Mouse (Mus musculus) WW6 (cell line): Measurements from ENCODE around the gene Ccdc6.

ENCODE experiments used
- DNase-seq: peaks from one replicate; pipeline ENCODE4 v3.0.0-alpha.2; 2013; ENCODE audit warnings: low read depth, low spot score

Ccdc6 gene

GRCm38 (mm10) chr10:70096366-70097188 lies at the start of gene Ccdc6:
Gene Ccdc6, plus strand, starts transcription at chr10:70097121.
- DNase-seq: no peak

DNA sequence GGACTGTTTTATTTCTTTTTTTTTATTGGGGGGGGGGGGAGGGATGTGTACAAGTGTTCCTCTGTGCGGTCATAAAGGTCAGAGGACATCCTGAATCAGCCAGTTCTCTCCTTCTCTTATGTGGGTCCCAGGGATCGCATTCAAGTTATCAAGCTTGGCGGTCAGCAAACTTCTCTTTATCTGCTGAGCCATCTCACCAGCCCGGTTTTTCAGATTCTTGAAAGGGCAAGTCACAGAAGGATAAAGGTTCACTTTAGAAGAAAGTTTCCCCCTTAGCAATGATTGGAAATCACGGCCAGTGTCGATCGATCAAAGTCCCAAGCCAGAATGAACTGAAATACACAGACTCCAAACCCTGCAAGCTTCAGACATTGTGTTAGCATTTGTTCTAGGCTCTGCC lies 47.1 kb upstream of the Ccdc6 start:
- DNase-seq: no peak

DNA sequence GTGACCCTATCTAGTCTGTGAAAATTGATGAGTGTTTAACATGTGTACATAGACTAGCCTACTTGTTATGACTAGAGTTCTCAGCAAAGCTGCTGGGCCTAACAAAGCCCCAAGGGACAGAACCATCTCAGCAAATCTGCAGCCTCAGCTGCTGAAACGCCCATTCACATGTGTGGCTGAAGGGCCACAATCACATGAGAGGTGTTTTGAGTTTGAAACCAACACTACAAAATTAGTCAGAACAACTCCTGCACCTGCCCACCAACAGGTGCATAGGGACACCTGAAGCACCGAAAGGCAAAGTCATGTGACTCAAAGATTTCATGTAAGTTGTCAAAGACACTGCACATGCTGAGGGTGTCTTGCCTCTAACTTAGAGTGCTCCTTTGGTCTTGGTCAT lies 41.6 kb upstream of the Ccdc6 start:
- DNase-seq: no peak

DNA sequence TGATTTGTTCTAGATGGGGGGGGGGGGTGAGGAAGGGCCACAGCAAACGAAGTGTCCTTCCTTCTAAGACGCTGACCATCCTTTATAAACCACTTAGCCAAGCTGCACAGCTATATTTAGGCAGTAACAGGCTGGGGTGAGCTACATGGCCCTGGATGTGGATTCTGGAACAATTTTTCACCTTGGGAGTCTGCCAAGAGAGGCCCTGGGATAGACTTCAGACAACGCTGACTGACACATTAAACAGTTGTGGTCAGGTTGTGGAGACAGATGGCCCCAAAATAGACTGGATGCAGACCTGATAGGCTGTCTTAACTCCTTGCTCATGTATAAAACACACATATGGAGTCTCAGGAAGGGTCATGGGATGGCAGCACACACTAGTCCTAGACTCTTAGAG lies 39.9 kb upstream of the Ccdc6 start:
- no peak for DNase-seq

DNA sequence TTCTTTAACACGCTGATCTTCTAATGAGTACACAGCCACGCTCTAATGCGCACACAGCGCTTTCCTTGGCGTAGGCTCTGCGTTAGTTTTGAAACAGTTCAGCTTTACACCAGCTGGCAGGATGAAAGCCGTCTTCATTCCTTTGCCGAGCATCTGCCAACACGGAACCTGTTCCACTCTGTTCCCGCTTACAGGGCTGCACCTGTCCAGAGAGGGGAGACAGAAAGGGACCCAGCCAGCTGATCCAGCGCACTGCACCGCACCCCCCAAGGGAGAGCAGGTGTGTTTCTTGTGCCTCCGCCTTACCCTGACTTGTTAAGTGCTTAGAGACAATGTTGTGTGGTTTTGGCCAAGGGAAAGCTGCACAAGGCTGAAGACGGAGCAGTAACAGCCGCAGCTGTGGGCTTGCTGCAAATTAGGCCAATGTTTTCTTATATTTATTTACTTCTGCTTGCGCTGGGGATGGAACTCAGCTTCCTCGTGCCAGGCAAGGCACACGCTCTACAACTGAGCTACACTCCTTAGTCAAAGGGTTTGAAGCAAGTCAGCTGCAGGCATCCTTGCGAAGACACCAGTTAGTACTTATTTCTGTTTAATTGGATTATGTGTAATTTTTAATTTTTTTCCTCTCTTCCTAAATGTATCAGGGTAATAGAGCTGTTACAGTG lies 36.8 kb upstream of the Ccdc6 start:
- DNase-seq: no peak

DNA sequence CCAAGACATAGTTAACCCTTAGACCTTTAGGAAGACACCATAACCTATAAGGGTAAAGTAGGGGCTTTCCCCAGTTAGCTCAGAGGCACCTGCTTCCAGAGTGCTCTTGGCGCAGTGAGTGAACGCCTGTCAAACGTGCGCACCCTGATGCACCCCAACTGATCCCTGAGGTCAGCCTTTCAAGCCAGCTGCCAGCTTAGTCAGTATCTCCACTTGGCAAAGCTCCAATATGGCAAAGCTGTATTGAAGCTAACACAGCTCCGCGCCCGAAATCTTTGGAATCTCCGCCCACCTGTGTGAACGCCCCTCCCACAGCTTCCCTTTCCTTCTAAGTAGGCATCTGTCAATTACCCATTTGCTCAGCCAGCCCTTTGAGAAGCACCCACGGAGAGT lies 36.2 kb upstream of the Ccdc6 start:
- DNase-seq: no peak

GRCm38 (mm10) chr10:70063881-70064555 lies 32.9 kb upstream of the Ccdc6 start:
- no peak for DNase-seq

- no peak for DNase-seq
Measured at GRCm38 (mm10) chr10:70065191-70065590, 31.7 kb upstream of the Ccdc6 start.

DNA sequence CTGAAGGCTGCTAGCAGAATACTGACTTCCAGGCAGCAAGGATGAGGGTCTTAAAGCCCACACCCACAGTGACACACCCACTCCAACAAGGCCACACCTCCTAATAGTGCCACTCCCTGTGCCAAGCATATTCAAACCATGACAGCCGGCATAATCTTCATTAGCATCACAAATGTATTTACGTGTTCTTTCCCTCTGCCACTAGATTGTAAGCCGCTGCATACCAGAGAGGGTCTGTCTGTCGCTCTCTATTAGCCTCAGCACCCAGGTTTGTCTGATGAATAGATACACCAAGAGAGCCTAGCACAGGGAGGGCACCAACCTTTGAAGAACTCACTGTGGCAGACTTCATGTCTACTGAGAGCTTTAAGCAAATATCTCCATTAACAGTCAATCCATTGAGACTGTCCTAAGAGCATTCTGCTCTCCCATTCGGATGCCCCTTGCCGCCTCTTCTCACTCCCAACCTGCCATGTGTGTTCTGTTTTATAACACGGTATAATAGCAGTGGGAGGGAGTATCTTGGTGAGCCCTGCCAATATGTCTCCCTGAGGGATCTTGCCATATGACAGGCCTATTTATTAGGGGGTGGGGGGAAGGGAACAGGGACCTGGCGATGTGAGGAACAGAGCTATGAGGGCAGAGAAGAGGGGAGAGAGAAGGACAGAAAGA lies 30.3 kb upstream of the Ccdc6 start:
- no peak for DNase-seq

- no peak for DNase-seq
Measured at GRCm38 (mm10) chr10:70067169-70068115, 29.5 kb upstream of the Ccdc6 start.

- DNase-seq: no peak
Measured at GRCm38 (mm10) chr10:70069321-70069720, 27.6 kb upstream of the Ccdc6 start.

DNA sequence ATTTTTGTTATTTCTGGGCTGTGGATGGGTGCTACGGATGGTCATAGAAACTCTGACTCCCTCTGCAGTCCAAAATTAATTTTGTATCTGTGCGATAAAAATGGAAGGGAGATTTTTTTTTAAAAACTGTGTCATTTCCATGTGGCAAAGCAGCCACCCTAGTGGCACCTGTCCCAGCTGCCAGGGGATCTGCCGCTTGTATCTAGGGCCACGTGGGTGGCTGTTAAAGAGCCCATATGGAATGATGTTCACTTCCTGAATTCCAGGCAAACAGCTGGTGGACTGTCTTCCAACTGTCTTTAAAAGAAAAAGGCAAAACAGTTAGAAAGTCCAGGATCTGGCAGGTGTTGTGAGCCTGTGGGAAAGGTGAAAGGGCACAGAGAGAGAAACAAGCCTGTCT lies 25.6 kb upstream of the Ccdc6 start:
- no peak for DNase-seq

DNA sequence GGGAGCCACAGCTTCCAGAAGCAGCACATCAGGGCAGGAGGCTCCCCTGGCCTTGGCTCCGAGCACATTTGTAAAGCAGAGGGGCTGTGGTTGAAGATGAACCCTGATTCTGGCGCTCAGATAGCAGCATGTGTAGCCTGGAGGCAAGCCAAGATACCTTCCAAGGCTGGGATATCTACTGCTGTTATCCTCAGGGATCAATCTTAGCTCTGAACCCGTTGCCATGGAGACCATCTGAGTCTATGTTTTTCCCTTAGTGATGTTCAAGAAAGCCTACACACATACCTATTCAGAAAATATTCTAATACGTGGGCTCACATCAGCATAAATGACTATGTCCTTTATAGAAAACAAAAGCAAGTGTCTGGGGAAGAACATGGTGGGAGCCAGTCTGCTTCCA lies 19.5 kb upstream of the Ccdc6 start:
- no peak for DNase-seq

GRCm38 (mm10) chr10:70080908-70081307 lies 16.0 kb upstream of the Ccdc6 start:
- no peak for DNase-seq

- DNase-seq: no peak
Measured at GRCm38 (mm10) chr10:70081564-70082175, 15.3 kb upstream of the Ccdc6 start.

GRCm38 (mm10) chr10:70083241-70083640 lies 13.7 kb upstream of the Ccdc6 start:
- no peak for DNase-seq

- DNase-seq: no peak
Measured at GRCm38 (mm10) chr10:70085256-70085961, 11.5 kb upstream of the Ccdc6 start.

- DNase-seq: no peak
Measured at GRCm38 (mm10) chr10:70088788-70089187, 8.1 kb upstream of the Ccdc6 start.

- no peak for DNase-seq
Measured at GRCm38 (mm10) chr10:70091876-70092462, 5.0 kb upstream of the Ccdc6 start.
